Mouse (Mus musculus) kidney, embryonic 16.5 days (tissue): ENCODE measurements at regions not wholly inside any gene's neighbourhood (a gene's known extent, or its start where the extent isn't known, plus 50 kb on each side); places are given as distances from the start of the nearest gene placed in this dataset.

Experiments used
- ATAC-seq: fragments of 200-750 bp; cut with Nextera tagmentation; 2 replicates; pipeline ENCODE4 v1.8.0; 2017; ENCODE audit warnings: moderate TSS enrichment; ENCODE audit not compliant: low FRiP score, low TSS enrichment
- H3K27ac ChIP-seq: fragments of 300-500 bp; sonication (generic); 2 replicates; pipeline ENCODE4 v1.5.1; 2014; ENCODE audit warnings: low read length
- H3K27me3 ChIP-seq: fragments of 300-500 bp; sonication (generic); 2 replicates; pipeline ENCODE4 v1.6.1; 2014; ENCODE audit warnings: low read length, control low read depth, mixed read lengths; ENCODE audit not compliant: insufficient read depth
- H3K36me3 ChIP-seq: fragments of 300-500 bp; sonication (generic); 2 replicates; pipeline ENCODE4 v1.6.1; 2014; ENCODE audit warnings: low read length, control low read depth, mixed read lengths; ENCODE audit not compliant: insufficient read depth
- H3K4me1 ChIP-seq: fragments of 300-500 bp; sonication (generic); 2 replicates; pipeline ENCODE4 v1.6.1; 2014; ENCODE audit warnings: low read length, control low read depth, mixed read lengths; ENCODE audit not compliant: insufficient read depth
- H3K4me2 ChIP-seq: fragments of 300-500 bp; sonication (generic); replicated peaks from 2 replicates; pipeline ENCODE4 v1.6.1; 2014; ENCODE audit warnings: low read depth, low read length
- H3K4me3 ChIP-seq: fragments of 300-500 bp; sonication (generic); 2 replicates; pipeline ENCODE4 v1.5.1; 2014; ENCODE audit warnings: mild to moderate bottlenecking, low read length
- H3K9ac ChIP-seq: fragments of 300-500 bp; sonication (generic); replicated peaks from 2 replicates; pipeline ENCODE4 v1.6.1; 2014; ENCODE audit warnings: low read length
- H3K9me3 ChIP-seq: fragments of 300-500 bp; sonication (generic); 2 replicates; pipeline ENCODE4 v1.6.1; 2016; ENCODE audit warnings: low read length, control low read depth
- WGBS: fragments of 180-500 bp; shearing (Covaris S2); extraction: QIAGEN DNeasy Blood & Tissue Kit; methylation state at CpG from one replicate; pipeline ENCODE4 v1.1.7; 2014; 5-methylcytosine and 5-hydroxymethylcytosine counted together

GRCm38 (mm10) chr13:97441803-97442202 lies 200.9 kb downstream of the Enc1 start:
- Histone ChIP-seq H3K4me3 (no peak overlapping the region), H3K27me3 (no peaks in the 10 kb centered on the region), H3K4me2 (no peak overlapping the region), H3K27ac (peak overlapping the region; percentile 70), H3K9ac (no peak overlapping the region), H3K4me1 (peaks cover 44% of the 10 kb centered on the region), H3K36me3 (no peaks in the 10 kb centered on the region), H3K9me3 (no peaks in the 10 kb centered on the region)
- ATAC-seq, result no peak
- 31% methylated on average over 2 of the region's 2 CpGs for WGBS

DNA sequence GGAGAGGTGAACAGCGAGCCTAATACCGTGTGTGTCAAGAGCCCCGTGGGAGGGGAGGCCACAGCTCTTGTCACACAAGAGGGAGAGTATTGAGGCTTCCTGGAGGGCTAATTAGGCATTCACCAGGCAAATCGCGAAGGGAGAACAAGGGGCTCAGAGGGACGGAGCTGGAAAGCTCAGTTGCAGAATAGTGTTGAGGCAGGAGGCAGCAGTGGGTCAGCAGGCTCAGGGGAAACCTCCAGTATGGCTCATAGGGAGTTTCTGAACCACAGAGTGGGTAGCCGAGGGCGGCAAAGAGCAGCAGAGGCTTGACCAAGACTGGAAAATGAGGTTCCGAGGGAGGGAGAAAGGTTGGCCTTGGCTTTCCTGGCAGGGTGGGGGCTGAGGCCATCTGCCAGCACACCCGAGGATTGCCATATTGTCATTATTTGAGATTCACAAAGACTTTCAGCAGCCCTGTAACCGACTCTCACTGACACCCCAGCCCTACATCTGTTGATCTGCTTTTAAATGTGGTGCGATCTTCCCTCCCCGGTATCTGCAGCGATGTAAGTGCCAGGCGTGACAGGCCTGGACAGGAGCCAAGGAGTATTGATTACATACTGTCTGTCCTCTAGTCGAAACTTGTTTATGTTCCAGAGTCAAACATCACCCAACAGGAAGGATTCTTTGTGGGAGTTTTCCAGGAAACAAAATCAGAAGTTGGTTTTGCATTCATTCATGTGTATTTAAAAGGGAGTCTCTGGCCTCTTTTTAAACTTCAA lies 198.5 kb downstream of the Enc1 start:
- Histone ChIP-seq H3K36me3 (no peaks in the 10 kb centered on the region), H3K27me3 (no peaks in the 10 kb centered on the region), H3K9me3 (no peaks in the 10 kb centered on the region), H3K4me3 (0 out of 2 replicates have a peak overlapping the region, but pooled peaks have one; percentile 6), H3K4me2 (peak overlapping the region; percentile 38), H3K4me1 (peaks cover 67% of the 10 kb centered on the region), H3K9ac (peak overlapping the region; percentile 29; the same call in 1 of the 2 replicates), H3K27ac (peak overlapping the region; percentile 38; the same call in 1 of the 2 replicates)
- 16% methylated on average over 16 of the region's 16 CpGs for WGBS
- ATAC-seq, result no peak

GRCm38 (mm10) chr13:97438692-97439091 lies 197.8 kb downstream of the Enc1 start:
- peak overlapping the region; percentile 35; the same call in 1 of the 2 replicates for H3K9ac ChIP-seq
- peaks cover 71% of the 10 kb centered on the region for H3K4me1 ChIP-seq
- peak overlapping the region; percentile 38 for H3K4me2 ChIP-seq
- H3K4me3 ChIP-seq, result 0 out of 2 replicates have a peak overlapping the region, but pooled peaks have one; percentile 6
- no peaks in the 10 kb centered on the region for H3K27me3 ChIP-seq
- 30% methylated on average over 12 of the region's 12 CpGs for WGBS
- H3K27ac ChIP-seq, result no peak overlapping the region
- H3K36me3 ChIP-seq, result no peaks in the 10 kb centered on the region
- no peaks in the 10 kb centered on the region for H3K9me3 ChIP-seq
- ATAC-seq, result no peak

DNA sequence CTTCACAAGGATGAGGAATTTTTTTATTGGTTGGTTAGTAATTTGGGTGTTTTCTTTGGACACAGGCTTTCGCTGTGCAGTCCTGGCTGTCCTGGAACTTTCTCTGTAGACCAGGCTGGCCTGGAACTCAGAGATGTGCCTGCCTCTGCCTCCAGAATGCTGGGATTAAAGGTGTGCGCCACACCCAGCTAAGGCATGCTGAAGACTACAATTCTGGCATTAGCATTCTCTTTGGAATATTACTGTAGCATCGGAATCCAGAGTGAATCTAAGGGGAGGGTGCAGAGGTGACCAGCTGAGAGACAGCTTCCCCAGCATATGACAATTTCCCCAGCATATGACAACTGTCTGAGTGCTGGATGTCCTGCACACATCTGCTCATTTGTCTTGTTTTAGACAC lies 197.4 kb downstream of the Enc1 start:
- 98% methylated on average over 3 of the region's 3 CpGs for WGBS
- H3K4me2 ChIP-seq, result no peak overlapping the region
- H3K27ac ChIP-seq, result no peak overlapping the region
- ATAC-seq, result no peak
- no peak overlapping the region for H3K4me3 ChIP-seq
- no peaks in the 10 kb centered on the region for H3K36me3 ChIP-seq
- H3K9me3 ChIP-seq, result no peaks in the 10 kb centered on the region
- no peaks in the 10 kb centered on the region for H3K27me3 ChIP-seq
- H3K9ac ChIP-seq, result no peak overlapping the region
- H3K4me1 ChIP-seq, result peaks cover 71% of the 10 kb centered on the region

- Histone ChIP-seq H3K9ac (no peak overlapping the region), H3K4me1 (peaks cover 60% of the 10 kb centered on the region), H3K27me3 (no peaks in the 10 kb centered on the region), H3K27ac (no peak overlapping the region; the same call in 1 of the 2 replicates), H3K4me3 (no peak overlapping the region), H3K9me3 (no peaks in the 10 kb centered on the region), H3K36me3 (no peaks in the 10 kb centered on the region), H3K4me2 (peak overlapping the region; percentile 64; the same call in 1 of the 2 replicates)
- no peak for ATAC-seq
- 21% methylated on average over 5 of the region's 5 CpGs for WGBS
These were observed 195.9 kb downstream of the Enc1 start for GRCm38 (mm10) chr13:97436719-97437350.

- H3K27ac ChIP-seq, result peak overlapping the region; percentile 89
- peak overlapping the region; percentile 52 for H3K9ac ChIP-seq
- no peaks in the 10 kb centered on the region for H3K36me3 ChIP-seq
- H3K27me3 ChIP-seq, result no peaks in the 10 kb centered on the region
- WGBS, result 7% methylated on average over 24 of the region's 24 CpGs
- H3K4me1 ChIP-seq, result peaks cover 53% of the 10 kb centered on the region
- H3K4me2 ChIP-seq, result peak overlapping the region; percentile 64
- peak; percentile 69 for ATAC-seq
- peak overlapping the region; percentile 36 for H3K4me3 ChIP-seq
- no peaks in the 10 kb centered on the region for H3K9me3 ChIP-seq
These were observed 195.2 kb downstream of the Enc1 start for GRCm38 (mm10) chr13:97435865-97436718.

DNA sequence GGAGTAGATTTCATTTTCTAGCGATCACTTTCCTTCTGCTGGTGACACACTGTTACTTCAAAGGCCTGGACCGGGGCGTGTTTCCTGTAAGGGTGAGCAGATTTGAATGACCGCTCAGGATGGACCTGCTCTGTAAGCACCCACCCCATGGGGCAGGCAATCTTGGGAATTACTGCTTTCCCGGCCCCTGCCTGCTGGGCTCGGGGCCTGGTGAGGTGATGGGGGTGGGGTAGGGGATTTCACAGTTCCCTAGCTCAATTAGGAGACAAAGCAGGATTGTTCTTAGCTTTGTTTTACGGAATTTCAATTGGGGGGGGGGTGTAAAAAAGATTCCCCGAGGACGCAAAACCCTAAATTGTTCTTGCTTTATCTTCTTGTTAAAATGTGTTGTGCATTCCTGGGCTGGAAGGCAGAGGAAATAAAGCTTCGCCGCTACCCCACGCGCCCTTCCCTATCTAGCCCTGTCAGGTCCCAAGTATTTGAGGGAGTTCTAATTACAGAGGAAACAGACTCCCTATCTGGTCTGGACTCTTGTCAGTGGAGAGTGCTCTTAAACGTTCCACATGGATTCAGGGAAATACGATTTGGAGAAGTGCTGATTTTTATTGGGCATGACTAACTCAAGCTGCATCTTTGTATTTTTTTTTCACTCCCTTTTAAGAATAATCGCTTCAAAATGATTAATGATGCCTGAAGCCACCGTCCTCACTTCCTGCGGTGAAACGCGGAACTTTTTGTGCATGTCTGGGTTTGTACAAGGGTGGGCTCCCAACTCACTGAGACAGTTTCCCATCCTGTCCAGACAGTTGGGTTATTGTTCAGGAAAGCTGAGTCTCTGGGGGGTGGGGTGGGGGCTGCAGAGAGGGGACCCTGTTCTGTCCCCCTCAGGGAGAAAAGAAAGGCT lies 194.3 kb downstream of the Enc1 start:
- peaks cover 49% of the 10 kb centered on the region for H3K4me1 ChIP-seq
- WGBS, result 2% methylated on average over 20 of the region's 20 CpGs
- H3K36me3 ChIP-seq, result no peaks in the 10 kb centered on the region
- H3K27ac ChIP-seq, result peak overlapping the region; percentile 89
- H3K27me3 ChIP-seq, result no peaks in the 10 kb centered on the region
- H3K9me3 ChIP-seq, result no peaks in the 10 kb centered on the region
- peak overlapping the region; percentile 36 for H3K4me3 ChIP-seq
- peak overlapping the region; percentile 64 for H3K4me2 ChIP-seq
- H3K9ac ChIP-seq, result peak overlapping the region; percentile 52
- ATAC-seq, result peak; percentile 78

- Histone ChIP-seq H3K9me3 (no peaks in the 10 kb centered on the region), H3K27ac (no peak overlapping the region), H3K36me3 (no peaks in the 10 kb centered on the region), H3K4me2 (no peak overlapping the region), H3K27me3 (no peaks in the 10 kb centered on the region), H3K4me3 (no peak overlapping the region), H3K9ac (no peak overlapping the region), H3K4me1 (peaks cover 40% of the 10 kb centered on the region)
- no peak for ATAC-seq
- WGBS, result 64% methylated on average over 7 of the region's 7 CpGs
These were observed 193.3 kb downstream of the Enc1 start for GRCm38 (mm10) chr13:97434167-97434566.

GRCm38 (mm10) chr13:97432627-97433026 lies 191.7 kb downstream of the Enc1 start:
- ATAC-seq, result no peak
- Histone ChIP-seq H3K4me1 (peaks cover 32% of the 10 kb centered on the region), H3K9me3 (no peaks in the 10 kb centered on the region), H3K9ac (no peak overlapping the region), H3K36me3 (no peaks in the 10 kb centered on the region), H3K4me3 (no peak overlapping the region), H3K27me3 (no peaks in the 10 kb centered on the region), H3K27ac (no peak overlapping the region), H3K4me2 (no peak overlapping the region)
- WGBS, result 38% methylated on average over 4 of the region's 4 CpGs
